Mouse (Mus musculus) neural tube, embryonic 15.5 days (tissue): ENCODE measurements around the gene Zfp92. TPM values are rescaled to one million over a fixed set of nuclear protein-coding genes. Genes with fewer than 3 reads are reported as not detected.
"Not testable (repeated sequence)": the region's sequence is repeated elsewhere in the genome, so short reads cannot be mapped to it uniquely, and the experiment has no call there.

Experiments
- ATAC-seq: fragments of 200-750 bp; cut with Nextera tagmentation; 2 replicates; pipeline ENCODE4 v1.8.0; 2017; ENCODE audit warnings: mild to moderate bottlenecking, moderate TSS enrichment, moderate library complexity; ENCODE audit not compliant: low FRiP score
- H3K27ac ChIP-seq: fragments of 300-500 bp; sonication (generic); replicated peaks from 2 replicates; pipeline ENCODE4 v1.5.1; 2015; ENCODE audit warnings: mild to moderate bottlenecking, inconsistent platforms
- H3K27me3 ChIP-seq: fragments of 300-500 bp; sonication (generic); replicated peaks from 2 replicates; pipeline ENCODE4 v1.6.1; 2015; ENCODE audit warnings: inconsistent platforms
- H3K36me3 ChIP-seq: fragments of 300-500 bp; sonication (generic); 2 replicates; pipeline ENCODE4 v1.6.1; 2015; ENCODE audit warnings: inconsistent platforms
- H3K4me1 ChIP-seq: fragments of 300-500 bp; sonication (generic); 2 replicates; pipeline ENCODE4 v1.6.1; 2015; ENCODE audit warnings: inconsistent platforms
- H3K4me2 ChIP-seq: fragments of 300-500 bp; sonication (generic); 2 replicates; pipeline ENCODE4 v1.6.1; 2015; ENCODE audit warnings: inconsistent platforms, mild to moderate bottlenecking, moderate library complexity
- H3K4me3 ChIP-seq: fragments of 300-500 bp; sonication (generic); replicated peaks from 2 replicates; pipeline ENCODE4 v1.5.1; 2015; ENCODE audit warnings: mild to moderate bottlenecking, inconsistent platforms
- H3K9ac ChIP-seq: fragments of 300-500 bp; sonication (generic); replicated peaks from 2 replicates; pipeline ENCODE4 v1.6.1; 2015; ENCODE audit warnings: mild to moderate bottlenecking, inconsistent platforms
- H3K9me3 ChIP-seq: fragments of 300-500 bp; sonication (generic); replicated peaks from 2 replicates; pipeline ENCODE4 v1.6.1; 2016; ENCODE audit warnings: inconsistent platforms
- WGBS: fragments of 180-500 bp; shearing (Covaris S2); methylation state at CpG from one replicate; pipeline ENCODE4 v1.1.7; 2015; ENCODE audit warnings: mixed read lengths; 5-methylcytosine and 5-hydroxymethylcytosine counted together
- polyA plus RNA-seq: library from polyadenylated mRNA; unstranded; fragments of >200 nt; fragmentation: Nextera tagmentation; extraction: Ambion mirVana; gene quantifications from 2 replicates; pipeline ENCODE4 v1.2.1, GENCODE M21; 2015

Gene Zfp92
- 1.2 and 1.3 TPM in 2 replicates for polyA plus RNA-seq

DNA sequence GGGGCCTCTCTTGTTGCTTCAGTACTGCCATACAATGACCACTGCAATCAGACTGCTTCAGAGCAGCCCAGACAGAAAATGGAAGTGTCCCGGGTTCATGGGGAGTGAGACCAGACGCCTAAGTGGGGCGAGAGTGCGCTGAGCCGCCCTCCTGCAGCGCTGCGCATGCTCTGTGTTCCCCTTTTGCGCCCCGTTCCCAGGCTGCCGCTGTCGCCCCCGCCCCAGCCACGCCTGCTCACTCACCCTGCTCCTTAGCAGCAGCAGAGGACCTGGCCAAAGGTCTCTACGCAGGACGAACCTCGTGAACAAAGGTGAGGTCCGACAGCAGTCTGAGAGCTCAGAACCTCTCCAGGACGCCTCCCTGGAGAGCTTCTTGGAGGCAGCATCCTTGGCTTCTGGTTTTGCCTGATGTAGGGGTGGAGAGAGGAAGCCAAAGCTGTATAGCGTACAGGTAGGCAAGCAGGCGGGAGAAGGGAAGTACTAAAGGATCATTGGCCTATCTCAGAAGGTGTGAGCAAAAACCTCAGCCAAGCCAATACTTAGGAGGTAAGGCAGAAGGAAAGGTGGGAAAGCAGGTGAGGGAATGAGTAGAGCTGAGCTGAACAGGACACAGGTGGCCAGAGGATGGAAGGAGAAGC lies at the start of gene Zfp92:
Zfp92 (plus strand) TSS at position 217 of the 638 bp plus-strand sequence.
- no peaks in the 10 kb centered on the region for H3K9me3 ChIP-seq
- no peaks in the 10 kb centered on the region for H3K36me3 ChIP-seq
- peak within 1 kb of the TSS; percentile 40 for H3K4me3 ChIP-seq
- WGBS: 25% methylated on average over 20 of the region's 20 CpGs
- H3K4me2 ChIP-seq: peak within 1 kb of the TSS; percentile 60
- H3K9ac ChIP-seq: peak within 1 kb of the TSS; percentile 32; the same call in 1 of the 2 replicates
- no peak within 1 kb of the TSS for H3K27ac ChIP-seq
- H3K27me3 ChIP-seq: no peaks in the 10 kb centered on the region
- no peaks in the 10 kb centered on the region for H3K4me1 ChIP-seq
- peak; percentile 78 for ATAC-seq

DNA sequence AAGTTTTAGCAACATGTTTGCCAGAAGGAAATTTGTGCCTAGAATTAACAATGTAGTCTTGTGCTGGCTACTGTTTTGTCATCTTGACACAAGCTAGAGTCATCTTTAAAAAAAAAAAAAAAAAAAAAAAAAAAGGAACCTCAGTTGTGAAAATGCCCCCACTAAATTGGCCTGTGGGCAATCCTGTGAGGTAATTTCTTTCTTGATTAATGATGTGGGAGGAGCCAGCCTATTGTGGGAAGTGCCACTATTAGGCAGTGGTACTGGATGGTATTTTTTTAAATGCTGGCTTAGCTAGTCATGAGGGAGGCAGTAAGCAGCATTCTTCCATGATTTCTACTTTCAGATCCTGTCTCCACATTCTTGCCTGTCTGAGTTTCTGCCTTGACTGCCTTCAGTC lies 47.6 kb upstream of the Zfp92 start:
- Histone ChIP-seq H3K4me1 (no peaks in the 10 kb centered on the region), H3K4me2 (no peak overlapping the region), H3K36me3 (peaks cover under 1% of the 10 kb centered on the region; the same call in 1 of the 2 replicates), H3K9ac (no peak overlapping the region), H3K27me3 (no peaks in the 10 kb centered on the region), H3K9me3 (no peaks in the 10 kb centered on the region), H3K4me3 (no peak overlapping the region), H3K27ac (no peak overlapping the region)
- ATAC-seq: no peak

DNA sequence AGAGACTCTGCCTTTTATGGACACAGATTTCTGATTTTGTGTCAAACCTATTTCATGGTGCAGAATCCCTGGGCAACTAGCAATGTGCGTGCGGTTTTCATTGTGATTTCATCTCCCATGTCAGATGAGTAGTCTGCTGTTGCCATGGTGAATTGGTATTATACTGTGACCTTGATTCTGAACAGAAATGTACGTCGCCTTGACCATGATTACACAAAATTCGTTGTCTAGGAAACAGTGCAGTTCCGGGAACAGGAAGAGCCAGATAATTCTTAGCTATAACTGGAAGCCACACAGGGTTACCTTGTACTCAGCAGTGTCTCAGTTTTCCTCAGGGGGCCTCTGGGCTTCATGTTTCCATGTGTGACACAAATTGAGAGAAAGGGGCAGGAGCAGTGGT lies 26.5 kb upstream of the Zfp92 start:
- ATAC-seq: no peak; the same call in 1 of the 2 replicates
- 68% methylated on average over 6 of the region's 6 CpGs for WGBS
- H3K4me1 ChIP-seq: no peaks in the 10 kb centered on the region
- no peaks in the 10 kb centered on the region for H3K27me3 ChIP-seq
- H3K4me2 ChIP-seq: no peak overlapping the region
- no peaks in the 10 kb centered on the region for H3K36me3 ChIP-seq
- H3K4me3 ChIP-seq: no peak overlapping the region
- no peak overlapping the region for H3K27ac ChIP-seq
- no peaks in the 10 kb centered on the region for H3K9me3 ChIP-seq
- H3K9ac ChIP-seq: no peak overlapping the region

DNA sequence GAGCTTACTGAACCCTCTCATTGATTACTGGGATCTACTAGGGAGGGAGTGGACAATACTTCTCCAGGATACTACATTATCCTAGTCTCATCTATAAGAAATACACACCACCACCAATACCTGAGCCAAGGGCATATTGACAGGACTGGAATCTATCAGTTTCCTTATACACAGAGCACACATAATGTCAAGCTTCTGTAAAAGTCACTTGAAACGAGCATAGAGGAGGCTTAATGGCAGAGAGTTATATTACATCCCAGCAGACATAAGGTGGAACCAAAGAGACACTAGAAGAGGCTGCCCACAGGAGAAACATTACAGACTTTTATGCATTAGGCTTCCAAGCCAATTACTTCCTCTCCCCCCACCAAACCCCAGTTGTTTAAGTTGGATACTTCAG lies 26.0 kb upstream of the Zfp92 start:
- no peaks in the 10 kb centered on the region for H3K9me3 ChIP-seq
- H3K27me3 ChIP-seq: no peaks in the 10 kb centered on the region
- 38% methylated on average over 1 of the region's 1 CpGs for WGBS
- no peak overlapping the region for H3K4me2 ChIP-seq
- no peak overlapping the region for H3K27ac ChIP-seq
- ATAC-seq: no peak
- no peaks in the 10 kb centered on the region for H3K4me1 ChIP-seq
- no peaks in the 10 kb centered on the region for H3K36me3 ChIP-seq
- H3K4me3 ChIP-seq: no peak overlapping the region
- H3K9ac ChIP-seq: no peak overlapping the region

DNA sequence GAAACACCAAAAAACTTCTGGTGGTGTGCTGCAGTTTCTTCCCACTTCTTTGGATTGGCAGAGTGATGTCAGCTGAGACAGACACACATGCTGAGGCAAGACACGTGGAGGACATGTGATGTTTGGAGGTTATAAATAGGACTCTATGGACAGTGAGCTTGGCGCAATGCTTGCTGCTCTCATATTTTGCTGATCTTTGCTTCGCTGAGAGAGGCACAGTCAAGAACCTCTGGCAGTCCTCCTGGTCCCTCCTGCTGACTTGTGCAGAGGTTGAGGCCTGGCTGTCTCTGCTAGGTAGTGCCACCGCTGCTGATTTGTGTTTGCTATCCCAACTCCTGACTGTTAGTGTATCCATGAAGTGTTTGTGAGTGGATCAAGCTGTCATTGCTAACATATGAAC lies 19.4 kb upstream of the Zfp92 start:
- no peak overlapping the region for H3K27ac ChIP-seq
- H3K27me3 ChIP-seq: no peaks in the 10 kb centered on the region
- WGBS: 89% methylated on average over 4 of the region's 4 CpGs
- H3K4me1 ChIP-seq: no peaks in the 10 kb centered on the region
- no peak overlapping the region for H3K4me2 ChIP-seq
- H3K4me3 ChIP-seq: no peak overlapping the region
- ATAC-seq: no peak
- no peaks in the 10 kb centered on the region for H3K9me3 ChIP-seq
- no peaks in the 10 kb centered on the region for H3K36me3 ChIP-seq
- H3K9ac ChIP-seq: no peak overlapping the region

DNA sequence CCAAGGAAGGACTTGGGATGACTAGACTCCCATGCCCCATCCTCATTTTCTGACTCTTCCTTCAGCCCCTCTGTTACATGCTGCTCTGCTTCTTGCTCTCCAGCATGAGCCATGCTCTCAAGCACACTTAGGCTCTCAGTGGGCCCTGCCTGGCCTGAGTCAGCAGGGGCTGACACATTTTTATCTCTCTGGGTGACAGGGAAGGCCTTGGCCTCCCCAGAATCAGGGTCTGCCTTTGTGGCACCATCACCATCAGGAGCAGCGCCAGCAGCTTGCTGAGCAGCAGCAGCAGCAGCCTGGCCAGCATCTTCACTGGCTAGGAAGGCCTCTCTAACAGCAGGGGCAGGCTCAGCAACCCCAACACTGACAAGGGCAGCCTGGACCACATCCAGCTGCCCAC lies 14.4 kb upstream of the Zfp92 start:
- no peak overlapping the region for H3K9ac ChIP-seq
- H3K36me3 ChIP-seq: no peaks in the 10 kb centered on the region
- ATAC-seq: no peak
- H3K27ac ChIP-seq: no peak overlapping the region
- no peak overlapping the region for H3K4me2 ChIP-seq
- H3K4me3 ChIP-seq: no peak overlapping the region
- no peaks in the 10 kb centered on the region for H3K27me3 ChIP-seq
- no peaks in the 10 kb centered on the region for H3K4me1 ChIP-seq
- H3K9me3 ChIP-seq: no peaks in the 10 kb centered on the region
- WGBS: 100% methylated on average over 1 of the region's 1 CpGs

- ATAC-seq, H3K4me2 ChIP-seq, H3K9ac ChIP-seq, H3K4me3 ChIP-seq, H3K4me1 ChIP-seq, H3K27me3 ChIP-seq, H3K9me3 ChIP-seq, H3K27ac ChIP-seq, H3K36me3 ChIP-seq: not testable (repeated sequence)
- WGBS: 80% methylated on average over 2 of the region's 2 CpGs
Measured at GRCm38 (mm10) chrX:73398636-73399035, 12.3 kb upstream of the Zfp92 start, which contains the start of gene Gm18336. Gene Gm18336, minus strand, starts transcription at chrX:73398736.

DNA sequence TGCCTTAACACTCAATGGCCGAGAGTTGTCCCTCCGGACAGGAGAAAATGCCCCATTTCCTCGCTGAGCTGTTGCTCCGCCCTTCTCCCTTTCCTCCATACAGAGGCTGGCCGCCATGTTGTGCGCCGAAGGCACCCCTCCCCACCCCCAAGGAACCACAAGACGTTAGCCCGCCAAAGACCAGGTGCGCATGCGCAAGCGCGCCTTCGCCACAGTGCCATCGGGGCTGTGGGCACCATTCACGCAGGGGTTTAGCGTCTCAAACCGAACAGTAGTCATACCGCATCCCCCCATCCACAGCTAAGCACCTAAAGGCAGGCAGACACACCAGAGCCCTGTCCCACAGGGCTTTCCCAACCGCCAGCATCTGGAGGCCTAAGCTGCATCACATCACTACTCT lies 9.9 kb upstream of the Zfp92 start:
- no peak overlapping the region for H3K27ac ChIP-seq
- H3K4me1 ChIP-seq: no peaks in the 10 kb centered on the region
- 91% methylated on average over 20 of the region's 20 CpGs for WGBS
- no peak overlapping the region for H3K4me2 ChIP-seq
- no peaks in the 10 kb centered on the region for H3K36me3 ChIP-seq
- no peaks in the 10 kb centered on the region for H3K27me3 ChIP-seq
- no peaks in the 10 kb centered on the region for H3K9me3 ChIP-seq
- no peak overlapping the region for H3K4me3 ChIP-seq
- no peak overlapping the region for H3K9ac ChIP-seq
- no peak for ATAC-seq

DNA sequence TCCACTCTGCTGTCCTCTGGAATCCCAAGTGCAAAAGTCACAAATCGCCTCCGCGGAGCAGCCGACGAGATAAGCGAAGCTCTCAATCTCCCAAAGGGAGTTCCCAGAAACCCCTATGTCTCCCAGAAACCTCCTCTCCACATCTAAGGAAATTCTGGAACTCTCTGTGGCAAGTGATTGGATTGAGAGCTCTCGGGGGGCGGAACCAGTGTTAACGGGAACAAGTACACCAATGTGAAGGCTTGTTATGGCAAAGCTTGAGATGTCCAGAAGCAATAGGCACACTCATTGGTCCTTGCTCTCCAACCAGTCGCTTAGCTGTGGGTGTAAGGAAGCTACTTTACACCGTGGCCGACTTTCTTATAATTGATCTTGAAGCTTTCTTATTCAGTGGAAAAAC lies 9.3 kb upstream of the Zfp92 start:
- Histone ChIP-seq H3K4me2 (no peak overlapping the region), H3K27ac (no peak overlapping the region), H3K4me1 (no peaks in the 10 kb centered on the region), H3K27me3 (no peaks in the 10 kb centered on the region), H3K9ac (no peak overlapping the region), H3K4me3 (no peak overlapping the region), H3K9me3 (no peaks in the 10 kb centered on the region), H3K36me3 (no peaks in the 10 kb centered on the region)
- ATAC-seq: no peak
- WGBS: 94% methylated on average over 12 of the region's 12 CpGs

DNA sequence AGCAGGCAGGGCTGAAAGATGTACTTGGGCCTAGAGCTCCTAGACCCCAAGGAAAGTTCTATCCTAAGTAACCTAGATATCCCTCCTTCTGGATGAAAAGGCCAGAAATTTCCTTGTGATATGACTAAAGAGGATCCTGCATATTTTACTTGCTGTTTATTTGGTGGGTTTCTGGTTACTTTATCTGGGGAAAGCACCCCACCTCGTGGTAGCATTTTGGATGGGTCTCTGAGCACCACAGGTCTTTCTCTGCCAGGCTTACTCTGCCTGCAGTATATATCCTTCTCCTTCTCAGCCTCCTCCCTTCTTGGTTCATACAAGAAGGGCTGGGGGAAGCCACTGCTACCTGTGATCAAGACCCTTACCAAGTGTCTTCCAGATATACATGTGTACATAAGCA lies 1.9 kb downstream of the Zfp92 start:
- H3K36me3 ChIP-seq: no peaks in the 10 kb centered on the region
- WGBS: 22% methylated on average over 1 of the region's 1 CpGs
- H3K9me3 ChIP-seq: no peaks in the 10 kb centered on the region
- no peaks in the 10 kb centered on the region for H3K4me1 ChIP-seq
- no peak overlapping the region for H3K4me2 ChIP-seq
- no peak overlapping the region for H3K4me3 ChIP-seq
- H3K9ac ChIP-seq: no peak overlapping the region
- H3K27ac ChIP-seq: no peak overlapping the region
- ATAC-seq: no peak
- no peaks in the 10 kb centered on the region for H3K27me3 ChIP-seq

DNA sequence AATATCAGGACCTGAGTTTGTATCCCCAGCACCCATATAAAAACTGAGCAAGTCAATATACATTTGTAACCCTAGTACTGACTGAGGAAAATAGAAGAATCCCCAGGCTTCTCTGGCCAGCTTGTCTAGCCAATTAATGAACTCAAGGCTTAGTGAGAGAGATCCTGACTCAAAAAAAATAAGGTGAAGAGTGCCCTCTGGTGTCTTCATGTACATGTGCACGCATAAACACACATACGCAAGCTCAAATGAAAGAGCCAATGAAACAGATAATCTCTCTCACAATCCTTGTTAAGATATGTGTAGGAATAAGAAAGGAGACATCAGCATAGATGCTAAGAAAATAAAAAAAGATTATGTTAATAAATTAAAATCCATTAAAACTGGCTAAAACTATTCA lies 19.1 kb downstream of the Zfp92 start:
- no peak overlapping the region for H3K4me2 ChIP-seq
- no peak overlapping the region for H3K9ac ChIP-seq
- WGBS: 84% methylated on average over 2 of the region's 2 CpGs
- no peaks in the 10 kb centered on the region for H3K36me3 ChIP-seq
- ATAC-seq: no peak
- H3K27me3 ChIP-seq: no peaks in the 10 kb centered on the region
- no peaks in the 10 kb centered on the region for H3K9me3 ChIP-seq
- no peak overlapping the region for H3K27ac ChIP-seq
- H3K4me3 ChIP-seq: no peak overlapping the region
- H3K4me1 ChIP-seq: no peaks in the 10 kb centered on the region

- 74% methylated on average over 5 of the region's 5 CpGs for WGBS
- H3K4me1 ChIP-seq: no peaks in the 10 kb centered on the region
Measured at GRCm38 (mm10) chrX:73432850-73433249, 22.0 kb downstream of the Zfp92 start.

More at GRCm38 (mm10) chrX:73432850-73433249, 22.0 kb downstream of the Zfp92 start:
- Histone ChIP-seq H3K36me3 (no peaks in the 10 kb centered on the region), H3K9me3 (no peaks in the 10 kb centered on the region), H3K27ac (no peak overlapping the region), H3K4me3 (no peak overlapping the region), H3K4me2 (no peak overlapping the region), H3K9ac (no peak overlapping the region), H3K27me3 (no peaks in the 10 kb centered on the region)
- ATAC-seq: no peak
